Mouse (Mus musculus): ENCODE measurements at regions not wholly inside any gene's neighbourhood (a gene's known extent, or its start where the extent isn't known, plus 50 kb on each side); places are given as distances from the start of the nearest gene placed in this dataset.

- 18% methylated on average over 10 of the region's 10 CpGs for WGBS
- H3K27me3 ChIP-seq (ENCODE audit: control insufficient read depth, insufficient read depth, low read length), result no peaks in the 10 kb centered on the region
- peak; percentile 84 for DNase-seq (ENCODE audit: low spot score)
- H3K4me2 ChIP-seq (replicated peaks; ENCODE audit: low read depth, low read length, severe bottlenecking), result peak overlapping the region; percentile 42
- no peak for TF ChIP-seq POLR2A (IDR thresholded peaks at IDR 0.05; ENCODE audit: borderline replicate concordance, extremely low read depth, insufficient read depth, insufficient read length)
- no peaks in the 10 kb centered on the region for H3K9me3 ChIP-seq (ENCODE audit: control insufficient read depth, low read length)
- H3K4me3 ChIP-seq (replicated peaks; ENCODE audit: low read length), result peak overlapping the region; percentile 3; the same call in 1 of the 2 replicates
- no peaks in the 10 kb centered on the region for H3K36me3 ChIP-seq (ENCODE audit: control insufficient read depth, insufficient read depth, low read length)
- peaks cover 25% of the 10 kb centered on the region for H3K4me1 ChIP-seq (ENCODE audit: control insufficient read depth, insufficient read depth, low read length)
- peak; percentile 83 for ATAC-seq (ENCODE audit: low FRiP score, low read depth)
- H3K27ac ChIP-seq (replicated peaks; ENCODE audit: low read depth, low read length), result no peak overlapping the region
- H3K9ac ChIP-seq (ENCODE audit: low read depth, low read length, severe bottlenecking), result peak overlapping the region; percentile 29; the same call in 1 of the 2 replicates
Measured at GRCm38 (mm10) chr8:23504704-23505103, 1093.5 kb downstream of the Mrps31 start.

GRCm38 (mm10) chr8:23505216-23505615, 1094.1 kb downstream of the Mrps31 start:
- H3K36me3 ChIP-seq (ENCODE audit: control insufficient read depth, insufficient read depth, low read length), result no peaks in the 10 kb centered on the region
- H3K9me3 ChIP-seq (ENCODE audit: control insufficient read depth, low read length), result no peaks in the 10 kb centered on the region
- ATAC-seq (ENCODE audit: low FRiP score, low read depth), result no peak
- no peaks in the 10 kb centered on the region for H3K27me3 ChIP-seq (ENCODE audit: control insufficient read depth, insufficient read depth, low read length)
- no peak for DNase-seq (ENCODE audit: low spot score)
- WGBS, result 78% methylated on average over 9 of the region's 9 CpGs
- no peak overlapping the region for H3K9ac ChIP-seq (ENCODE audit: low read depth, low read length, severe bottlenecking)
- peak overlapping the region; percentile 42; the same call in 1 of the 2 replicates for H3K4me2 ChIP-seq (replicated peaks; ENCODE audit: low read depth, low read length, severe bottlenecking)
- no peak for TF ChIP-seq POLR2A (IDR thresholded peaks at IDR 0.05; ENCODE audit: borderline replicate concordance, extremely low read depth, insufficient read depth, insufficient read length)
- H3K4me3 ChIP-seq (replicated peaks; ENCODE audit: low read length), result no peak overlapping the region
- H3K27ac ChIP-seq (replicated peaks; ENCODE audit: low read depth, low read length), result no peak overlapping the region
- peaks cover 25% of the 10 kb centered on the region for H3K4me1 ChIP-seq (ENCODE audit: control insufficient read depth, insufficient read depth, low read length)

GRCm38 (mm10) chr8:23505966-23506365, 1094.8 kb downstream of the Mrps31 start:
- Histone ChIP-seq H3K4me2 (replicated peaks; ENCODE audit: low read depth, low read length, severe bottlenecking) (no peak overlapping the region), H3K36me3 (ENCODE audit: control insufficient read depth, insufficient read depth, low read length) (no peaks in the 10 kb centered on the region), H3K9ac (ENCODE audit: low read depth, low read length, severe bottlenecking) (no peak overlapping the region), H3K9me3 (ENCODE audit: control insufficient read depth, low read length) (no peaks in the 10 kb centered on the region), H3K4me1 (ENCODE audit: control insufficient read depth, insufficient read depth, low read length) (peaks cover 25% of the 10 kb centered on the region), H3K27me3 (ENCODE audit: control insufficient read depth, insufficient read depth, low read length) (no peaks in the 10 kb centered on the region), H3K4me3 (replicated peaks; ENCODE audit: low read length) (no peak overlapping the region), H3K27ac (replicated peaks; ENCODE audit: low read depth, low read length) (no peak overlapping the region)
- 91% methylated on average over 4 of the region's 4 CpGs for WGBS
- ATAC-seq (ENCODE audit: low FRiP score, low read depth), result no peak
- no peak for DNase-seq (ENCODE audit: low spot score)
- TF ChIP-seq POLR2A (IDR thresholded peaks at IDR 0.05; ENCODE audit: borderline replicate concordance, extremely low read depth, insufficient read depth, insufficient read length), result no peak

- Histone ChIP-seq H3K9ac (ENCODE audit: low read depth, low read length, severe bottlenecking) (no peak overlapping the region), H3K4me1 (ENCODE audit: control insufficient read depth, insufficient read depth, low read length) (peaks cover 25% of the 10 kb centered on the region), H3K9me3 (ENCODE audit: control insufficient read depth, low read length) (no peaks in the 10 kb centered on the region), H3K4me3 (replicated peaks; ENCODE audit: low read length) (no peak overlapping the region), H3K36me3 (ENCODE audit: control insufficient read depth, insufficient read depth, low read length) (no peaks in the 10 kb centered on the region), H3K4me2 (replicated peaks; ENCODE audit: low read depth, low read length, severe bottlenecking) (no peak overlapping the region), H3K27ac (replicated peaks; ENCODE audit: low read depth, low read length) (0 out of 2 replicates have a peak overlapping the region, but pooled peaks have one; percentile 14), H3K27me3 (ENCODE audit: control insufficient read depth, insufficient read depth, low read length) (no peaks in the 10 kb centered on the region)
- no peak for TF ChIP-seq POLR2A (IDR thresholded peaks at IDR 0.05; ENCODE audit: borderline replicate concordance, extremely low read depth, insufficient read depth, insufficient read length)
- no peak for ATAC-seq (ENCODE audit: low FRiP score, low read depth)
- no peak for DNase-seq (ENCODE audit: low spot score)
- WGBS, result 52% methylated on average over 4 of the region's 4 CpGs
Measured at GRCm38 (mm10) chr8:23507661-23508060, 1096.5 kb downstream of the Mrps31 start.

GRCm38 (mm10) chr8:23510076-23510475, 1098.9 kb downstream of the Mrps31 start:
- DNase-seq (ENCODE audit: low spot score), result no peak
- 36% methylated on average over 5 of the region's 5 CpGs for WGBS
- Histone ChIP-seq H3K27me3 (ENCODE audit: control insufficient read depth, insufficient read depth, low read length) (no peaks in the 10 kb centered on the region), H3K9ac (ENCODE audit: low read depth, low read length, severe bottlenecking) (no peak overlapping the region), H3K27ac (replicated peaks; ENCODE audit: low read depth, low read length) (no peak overlapping the region), H3K4me1 (ENCODE audit: control insufficient read depth, insufficient read depth, low read length) (peaks cover 17% of the 10 kb centered on the region), H3K36me3 (ENCODE audit: control insufficient read depth, insufficient read depth, low read length) (no peaks in the 10 kb centered on the region), H3K4me2 (replicated peaks; ENCODE audit: low read depth, low read length, severe bottlenecking) (no peak overlapping the region), H3K9me3 (ENCODE audit: control insufficient read depth, low read length) (no peaks in the 10 kb centered on the region), H3K4me3 (replicated peaks; ENCODE audit: low read length) (no peak overlapping the region)
- TF ChIP-seq POLR2A (IDR thresholded peaks at IDR 0.05; ENCODE audit: borderline replicate concordance, extremely low read depth, insufficient read depth, insufficient read length), result no peak
- ATAC-seq (ENCODE audit: low FRiP score, low read depth), result no peak

GRCm38 (mm10) chr8:23510561-23510960, 1099.4 kb downstream of the Mrps31 start:
- H3K9ac ChIP-seq (ENCODE audit: low read depth, low read length, severe bottlenecking), result no peak overlapping the region
- no peaks in the 10 kb centered on the region for H3K9me3 ChIP-seq (ENCODE audit: control insufficient read depth, low read length)
- no peak overlapping the region for H3K4me3 ChIP-seq (replicated peaks; ENCODE audit: low read length)
- peaks cover 12% of the 10 kb centered on the region for H3K4me1 ChIP-seq (ENCODE audit: control insufficient read depth, insufficient read depth, low read length)
- ATAC-seq (ENCODE audit: low FRiP score, low read depth), result no peak
- no peaks in the 10 kb centered on the region for H3K27me3 ChIP-seq (ENCODE audit: control insufficient read depth, insufficient read depth, low read length)
- WGBS, result 72% methylated on average over 5 of the region's 5 CpGs
- H3K4me2 ChIP-seq (replicated peaks; ENCODE audit: low read depth, low read length, severe bottlenecking), result no peak overlapping the region
- no peak overlapping the region for H3K27ac ChIP-seq (replicated peaks; ENCODE audit: low read depth, low read length)
- DNase-seq (ENCODE audit: low spot score), result no peak
- H3K36me3 ChIP-seq (ENCODE audit: control insufficient read depth, insufficient read depth, low read length), result no peaks in the 10 kb centered on the region
- TF ChIP-seq POLR2A (IDR thresholded peaks at IDR 0.05; ENCODE audit: borderline replicate concordance, extremely low read depth, insufficient read depth, insufficient read length), result no peak

All from limb, embryonic 14.5 days (tissue).